Mouse (Mus musculus): ENCODE data around the gene Mfap1a. TPM values are rescaled to one million over a fixed set of nuclear protein-coding genes. Genes with fewer than 3 reads are reported as not detected.

Mfap1a gene
- polyA plus RNA-seq, 1 experiment from 2014 or later, result 27.5 TPM

GRCm38 (mm10) chr2:121443068-121443349 lies 63.5 kb downstream of the Mfap1a start:
- WGBS, result 9% methylated on average over 8 of the region's 8 CpGs
- no peaks in the 10 kb centered on the region for H3K9me3 ChIP-seq (ENCODE audit: control insufficient read depth, low read depth, low read length)
- 0 out of 2 replicates have a peak, but pooled peaks cover 3% of the 10 kb centered on the region for H3K27me3 ChIP-seq (ENCODE audit: control insufficient read depth, insufficient read depth, low read length)
- peak overlapping the region; percentile 33; the same call in 1 of the 2 replicates for H3K4me3 ChIP-seq (ENCODE audit: low read depth, low read length)
- ATAC-seq (ENCODE audit: insufficient number of reproducible peaks, insufficient read depth, low FRiP score, low read depth), result no peak
- peaks cover 20% of the 10 kb centered on the region; the same call in 1 of the 2 replicates for H3K4me1 ChIP-seq (ENCODE audit: control insufficient read depth, insufficient read depth, low read length)
- H3K9ac ChIP-seq (replicated peaks; ENCODE audit: low read depth, low read length), result peak overlapping the region; percentile 28; the same call in 1 of the 2 replicates
- H3K36me3 ChIP-seq (ENCODE audit: control insufficient read depth, insufficient read depth, low read length), result peaks cover 16% of the 10 kb centered on the region; the same call in 1 of the 2 replicates
- peak overlapping the region; percentile 56 for H3K4me2 ChIP-seq (replicated peaks; ENCODE audit: low read depth, low read length)
- H3K27ac ChIP-seq (ENCODE audit: low read length), result no peak overlapping the region

- H3K4me1 ChIP-seq (ENCODE audit: control insufficient read depth, insufficient read depth, low read length), result peaks cover 17% of the 10 kb centered on the region; the same call in 1 of the 2 replicates
- WGBS, result 2% methylated on average over 30 of the region's 30 CpGs
- H3K27me3 ChIP-seq (ENCODE audit: control insufficient read depth, insufficient read depth, low read length), result 0 out of 2 replicates have a peak, but pooled peaks cover 3% of the 10 kb centered on the region
- no peak overlapping the region for H3K27ac ChIP-seq (ENCODE audit: low read length)
- H3K9ac ChIP-seq (replicated peaks; ENCODE audit: low read depth, low read length), result peak overlapping the region; percentile 28; the same call in 1 of the 2 replicates
- peak; percentile 86 for ATAC-seq (ENCODE audit: insufficient number of reproducible peaks, insufficient read depth, low FRiP score, low read depth)
- peak overlapping the region; percentile 56 for H3K4me2 ChIP-seq (replicated peaks; ENCODE audit: low read depth, low read length)
- peak overlapping the region; percentile 33 for H3K4me3 ChIP-seq (ENCODE audit: low read depth, low read length)
- no peaks in the 10 kb centered on the region for H3K9me3 ChIP-seq (ENCODE audit: control insufficient read depth, low read depth, low read length)
- H3K36me3 ChIP-seq (ENCODE audit: control insufficient read depth, insufficient read depth, low read length), result peaks cover 21% of the 10 kb centered on the region
These were observed 64.0 kb downstream of the Mfap1a start for GRCm38 (mm10) chr2:121442259-121443067.

Small RNA genes within 50 kb of the gene (microRNA-seq; reads per million reads assigned to microRNA genes)
- not detected for gene Gm22953

Other genes with a start within 250 kb of the Mfap1a start
- 71.2 and 86.0 TPM in 2 replicates for gene Trp53bp1, start 235.3 kb downstream of the Mfap1a start, polyA plus RNA-seq (2014; fragmentation: Nextera tagmentation; extraction: Ambion mirVana)
- gene Map1a, start 217.1 kb downstream of the Mfap1a start, polyA plus RNA-seq (2014; fragmentation: Nextera tagmentation; extraction: Ambion mirVana), result 10.4 and 16.1 TPM in 2 replicates
- gene Ppip5k1, start 151.3 kb downstream of the Mfap1a start, polyA plus RNA-seq (2014; fragmentation: Nextera tagmentation; extraction: Ambion mirVana), result 15.4 and 18.0 TPM in 2 replicates
- gene Ckmt1, start 149.0 kb downstream of the Mfap1a start, polyA plus RNA-seq (2014; fragmentation: Nextera tagmentation; extraction: Ambion mirVana), result 43.6 and 53.7 TPM in 2 replicates
- gene Strc, start 119.5 kb downstream of the Mfap1a start, polyA plus RNA-seq (2014; fragmentation: Nextera tagmentation; extraction: Ambion mirVana), result not detected in 2 replicates
- gene Pdia3, start 92.9 kb downstream of the Mfap1a start, polyA plus RNA-seq (2014; fragmentation: Nextera tagmentation; extraction: Ambion mirVana), result 484 and 546 TPM in 2 replicates
- 2.2 and 3.0 TPM in 2 replicates for gene Catsper2, start 92.9 kb downstream of the Mfap1a start, polyA plus RNA-seq (2014; fragmentation: Nextera tagmentation; extraction: Ambion mirVana)
- gene Ell3, start 62.4 kb downstream of the Mfap1a start, polyA plus RNA-seq (2014; fragmentation: Nextera tagmentation; extraction: Ambion mirVana), result 13.7 and 14.1 TPM in 2 replicates
- gene Serf2, start 57.5 kb downstream of the Mfap1a start, polyA plus RNA-seq (2014; fragmentation: Nextera tagmentation; extraction: Ambion mirVana), result 552 and 574 TPM in 2 replicates
- gene Hypk, start 53.4 kb downstream of the Mfap1a start, polyA plus RNA-seq (2014; fragmentation: Nextera tagmentation; extraction: Ambion mirVana), result 89.7 and 90.8 TPM in 2 replicates
- 0.21 and 0.69 TPM in 2 replicates for gene Serinc4, start 49.9 kb downstream of the Mfap1a start, polyA plus RNA-seq (2014; fragmentation: Nextera tagmentation; extraction: Ambion mirVana)
- 52.8 and 53.8 TPM in 2 replicates for gene Mfap1b, start 32.6 kb downstream of the Mfap1a start, polyA plus RNA-seq (2014; fragmentation: Nextera tagmentation; extraction: Ambion mirVana)
- 8.6 and 9.3 TPM in 2 replicates for gene Wdr76, start 58 bp upstream of the Mfap1a start, polyA plus RNA-seq (2014; fragmentation: Nextera tagmentation; extraction: Ambion mirVana)

Measured in stomach, embryonic 14.5 days (tissue).